Mouse (Mus musculus) spleen, postnatal 36 days (tissue): ENCODE measurements around the gene Eed.
A peak's percentile ranks its signal among the peaks of the same experiment; 100 is the strongest.

ENCODE experiments used
- DNase-seq, 2 experiments: peaks; one replicate each; pipeline ENCODE4 v3.0.0; 2022; ENCODE audit warnings: low spot score in 2 of 2, mixed read lengths in 1 of 2

The Eed gene

GRCm38 (mm10) chr7:89981557-89981956, 774 bp upstream of the Eed start:
- no peak for DNase-seq

DNA sequence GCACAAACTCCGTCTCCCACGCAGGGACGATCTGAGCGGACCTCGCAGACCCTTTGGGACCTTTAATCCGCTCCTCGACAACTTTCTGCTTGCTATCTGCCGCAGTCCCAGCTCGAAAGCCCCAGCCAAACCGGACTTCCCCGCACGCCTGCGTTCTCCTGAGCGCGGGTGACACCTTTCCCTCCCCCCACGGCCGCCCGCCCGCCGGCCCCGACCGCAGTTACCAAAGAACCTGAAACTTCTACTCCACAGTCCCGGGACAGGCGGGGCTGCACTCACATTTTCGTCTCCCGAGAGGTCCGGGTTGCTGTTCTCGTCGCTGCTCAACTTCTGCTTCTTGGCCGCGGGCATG, 674 bp downstream of the Eed start:
- no peak for DNase-seq

DNA sequence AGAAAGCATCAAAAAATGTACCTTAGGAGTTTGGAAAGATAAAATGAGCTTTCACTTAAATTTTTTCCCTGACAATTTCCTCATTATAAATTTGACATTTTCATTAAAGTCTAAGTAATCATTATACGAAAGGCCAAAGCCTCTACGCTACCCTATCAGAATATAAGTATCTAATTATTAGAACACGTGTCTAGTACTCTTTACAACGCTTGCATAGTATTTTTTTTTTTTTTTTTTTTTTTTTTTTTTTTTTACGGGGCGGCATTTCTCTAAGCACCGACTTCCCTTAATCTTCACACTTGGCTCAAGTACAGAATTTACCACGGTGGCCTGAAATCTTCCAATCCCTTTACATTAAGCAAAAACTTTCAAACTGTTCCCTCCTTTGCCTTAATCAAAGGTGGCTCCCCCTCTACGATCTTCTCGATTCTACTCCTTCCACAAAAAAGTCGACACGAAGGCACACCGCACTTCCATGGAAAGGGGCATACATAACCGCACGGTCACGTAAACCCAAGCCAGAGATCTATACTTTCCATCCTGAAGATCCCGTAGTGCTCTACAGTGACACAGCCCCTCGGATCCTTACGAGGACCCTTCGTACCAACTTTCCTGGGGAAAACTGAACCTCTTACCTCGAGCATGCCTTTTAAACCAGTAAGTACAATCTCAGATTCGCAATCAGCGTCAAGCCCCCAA, 1.2 kb downstream of the Eed start:
- peak in 1 of 2 experiments; percentile 16 for DNase-seq

- no peak for DNase-seq
These were observed 4.0 kb downstream of the Eed start for GRCm38 (mm10) chr7:89976796-89977195.

DNA sequence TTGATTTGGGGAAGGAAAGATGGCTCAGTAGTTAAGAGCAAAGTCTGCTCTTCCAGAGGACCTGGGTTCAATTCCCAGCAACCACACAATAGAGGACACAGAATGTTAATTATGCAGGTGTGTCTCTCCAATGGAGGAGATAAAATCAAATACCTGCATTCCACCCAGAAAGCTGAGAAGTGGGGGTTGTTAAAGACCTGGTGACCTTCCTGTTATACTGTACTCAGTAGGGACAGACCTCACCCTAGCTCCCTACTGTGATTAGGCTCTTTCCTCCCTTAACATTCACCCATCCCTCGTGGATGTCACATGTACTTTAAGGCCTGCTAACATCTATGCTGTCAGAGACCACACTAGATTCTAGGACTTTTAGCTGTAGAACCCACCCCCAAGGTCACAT, 5.2 kb downstream of the Eed start:
- no peak for DNase-seq

- DNase-seq, result no peak
These were observed 13.5 kb downstream of the Eed start for GRCm38 (mm10) chr7:89967235-89967634.

DNA sequence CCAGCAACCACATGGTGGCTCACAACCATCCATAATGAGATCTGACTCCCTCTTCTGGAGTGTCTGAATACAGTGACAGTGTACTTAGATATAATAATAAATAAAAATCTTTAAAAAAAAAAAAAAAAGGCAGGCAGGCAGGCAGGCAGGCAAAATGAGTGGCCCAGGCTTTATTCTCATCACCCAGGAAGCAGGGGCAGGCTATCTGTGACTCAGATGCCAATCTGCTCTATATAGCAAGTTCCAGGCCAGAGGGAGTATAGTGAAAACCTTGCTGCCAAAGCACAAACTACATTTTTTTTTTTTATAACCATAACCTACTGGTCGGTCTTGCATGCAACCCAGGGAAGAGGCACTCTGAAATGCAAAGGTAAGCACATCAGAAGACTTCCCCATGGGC, 14.0 kb downstream of the Eed start:
- no peak for DNase-seq

DNA sequence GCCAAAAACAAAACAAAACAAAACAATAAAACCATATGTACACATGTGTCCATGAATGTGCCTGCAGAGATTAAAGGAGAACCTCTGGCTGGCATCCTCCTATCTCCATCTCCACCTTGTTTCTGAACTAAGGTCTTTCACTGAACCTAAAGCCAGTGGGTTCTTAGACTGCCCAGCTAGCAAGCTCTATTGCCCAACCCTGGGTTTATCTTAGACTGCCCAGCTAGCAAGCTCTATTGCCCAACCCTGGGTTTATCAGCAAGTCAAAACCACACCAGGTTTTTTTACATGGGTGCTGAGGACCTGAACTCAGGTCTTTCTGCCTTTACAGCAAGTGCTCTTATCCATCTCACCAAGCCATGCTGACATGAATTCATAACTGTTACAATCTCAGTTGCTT, 17.6 kb downstream of the Eed start:
- no peak for DNase-seq

DNA sequence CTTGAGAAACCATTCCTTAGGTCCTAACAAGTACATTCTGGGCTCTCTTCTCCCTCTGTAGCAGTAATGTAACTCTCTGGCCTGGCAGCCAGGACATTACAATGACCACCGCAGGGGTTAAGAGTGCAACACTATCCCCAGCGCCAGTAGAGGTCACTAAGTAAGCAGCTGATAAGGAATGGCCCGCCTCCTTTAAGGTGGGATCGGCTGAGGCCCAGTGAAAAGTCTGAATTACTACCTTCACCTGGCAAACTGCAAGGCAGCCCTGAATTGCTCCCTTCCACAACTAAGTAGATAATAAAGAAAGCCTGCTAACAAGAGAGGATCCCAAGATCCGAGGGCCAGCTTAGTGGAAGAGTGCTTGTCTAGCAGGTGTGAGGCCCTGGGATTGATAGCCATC, 23.5 kb downstream of the Eed start:
- DNase-seq, result no peak

- no peak for DNase-seq
These were observed 26.5 kb downstream of the Eed start for GRCm38 (mm10) chr7:89954261-89954660.

- DNase-seq, result no peak
These were observed 31.4 kb downstream of the Eed start for GRCm38 (mm10) chr7:89949403-89949802.

DNA sequence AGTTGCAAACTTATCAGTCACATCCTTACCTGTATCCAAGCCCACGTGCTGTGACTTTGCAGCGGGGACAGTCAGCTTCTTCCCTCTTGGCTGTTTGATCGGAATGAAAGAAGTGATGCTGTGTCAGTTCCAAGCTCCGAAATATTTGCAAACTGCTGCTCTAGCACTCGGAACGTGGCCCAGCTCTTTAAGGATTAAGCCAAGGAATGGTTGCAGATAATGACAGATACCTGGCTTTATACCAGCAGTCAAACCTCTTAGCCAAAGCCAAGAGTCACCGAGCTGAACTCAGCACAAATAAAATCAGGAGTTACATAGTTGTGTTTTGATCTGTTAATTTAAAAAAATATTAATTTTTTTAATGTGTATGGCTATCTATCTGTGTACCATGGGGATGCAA, 32.8 kb downstream of the Eed start:
- no peak for DNase-seq

DNA sequence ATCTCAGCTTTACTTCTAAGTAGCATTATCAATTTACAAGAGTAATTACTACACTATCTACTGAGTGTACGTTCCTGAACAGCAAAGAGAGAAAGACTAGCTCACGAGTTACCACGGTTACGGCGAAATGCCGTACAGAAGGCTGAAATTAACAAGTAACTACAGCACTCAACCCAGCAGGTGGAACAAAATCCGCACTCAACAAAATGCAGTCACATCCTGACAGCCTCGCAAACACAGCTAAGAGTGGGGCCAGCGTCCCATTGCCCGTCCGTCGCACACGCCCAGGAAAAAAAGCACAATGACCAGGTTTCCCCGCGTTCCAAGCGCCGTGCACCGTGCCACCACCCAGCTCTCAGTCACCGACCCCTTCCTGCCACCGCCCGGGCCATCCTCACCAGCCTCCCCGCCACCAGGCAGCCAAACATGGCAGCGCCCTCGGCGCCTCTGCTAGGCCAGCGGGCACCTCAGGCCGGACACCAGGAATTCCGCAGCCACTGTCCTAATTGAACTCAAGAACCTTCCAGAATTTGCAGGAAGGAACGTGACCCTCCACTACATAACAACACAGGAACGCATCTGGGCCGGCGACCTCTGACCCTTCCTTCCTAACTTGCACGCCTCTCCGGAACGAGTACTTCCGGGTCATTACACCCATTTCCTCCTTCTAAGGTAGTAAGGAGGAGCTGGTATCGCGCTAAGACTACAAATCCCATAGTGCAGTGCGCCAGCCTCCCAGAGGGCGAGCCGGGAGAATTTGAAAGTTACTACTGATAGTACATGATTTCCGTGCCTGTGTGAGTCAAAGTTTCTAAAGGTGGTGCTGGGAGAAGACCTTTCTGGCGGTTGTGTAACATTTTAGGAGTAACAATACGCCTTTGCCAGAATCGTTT, 40.0 kb downstream of the Eed start, which contains the start of gene Hikeshi:
Gene Hikeshi (minus strand): TSS at position 634 of the 893 bp plus-strand sequence.
- DNase-seq, result peak; percentile 96 to 97

- DNase-seq, result no peak
These were observed 41.1 kb downstream of the Eed start for GRCm38 (mm10) chr7:89939497-89940353.

GRCm38 (mm10) chr7:89923441-89924180, 57.2 kb downstream of the Eed start:
- DNase-seq, result no peak

- DNase-seq, result no peak
These were observed 63.0 kb downstream of the Eed start for GRCm38 (mm10) chr7:89917776-89918175.

DNA sequence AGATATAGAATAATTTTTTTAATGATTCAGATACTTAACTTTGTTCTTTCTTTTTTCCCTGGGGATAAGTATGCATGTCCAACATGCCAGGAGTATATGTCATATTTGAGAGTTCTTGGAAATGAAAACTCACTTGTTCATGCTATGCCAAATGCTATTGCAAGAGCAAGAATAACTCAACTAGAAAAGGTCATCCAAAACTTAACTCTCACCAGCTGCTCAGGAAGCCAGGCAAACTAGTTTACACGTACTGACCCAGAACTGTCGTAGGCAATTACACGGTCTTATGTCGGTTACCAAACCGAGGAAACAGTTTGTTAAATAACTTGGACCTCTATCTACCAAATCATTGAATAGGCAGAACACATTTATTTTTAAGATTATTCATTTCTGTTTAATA, 64.1 kb downstream of the Eed start:
- no peak for DNase-seq

DNA sequence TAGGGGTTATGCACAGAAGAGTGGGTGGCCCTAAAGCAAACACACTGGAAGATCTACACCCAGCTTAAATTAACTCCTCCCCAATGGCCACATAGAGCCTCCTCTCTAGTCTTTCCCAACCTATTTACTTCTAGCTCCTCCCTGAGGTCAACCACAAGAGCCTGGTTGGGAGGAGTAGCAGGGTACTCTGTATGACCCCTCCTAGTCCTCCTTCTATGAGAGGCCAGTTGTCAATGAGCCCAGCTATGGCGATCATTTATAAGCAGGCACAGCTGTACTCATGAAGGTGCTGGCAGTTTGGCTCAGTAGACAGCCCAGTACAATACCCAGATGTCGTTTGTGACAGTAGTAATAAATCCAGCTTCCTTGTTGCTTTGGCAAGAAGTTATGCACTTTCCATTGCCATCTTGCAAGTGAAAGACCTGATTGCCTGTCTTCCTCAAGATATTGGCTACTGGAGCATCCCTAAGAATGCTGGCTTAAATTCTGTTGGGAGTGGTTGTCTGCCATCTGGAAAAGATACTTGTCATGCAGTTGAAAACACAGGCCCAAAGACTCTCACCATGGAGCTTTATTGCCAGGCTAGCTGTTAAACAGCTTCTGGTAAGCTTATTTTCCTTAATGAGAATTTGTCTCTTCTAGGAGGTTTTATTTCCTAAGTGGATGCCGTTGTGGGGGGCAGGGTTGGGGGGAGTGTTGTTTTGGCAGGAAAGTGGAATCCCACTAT, 67.2 kb downstream of the Eed start:
- DNase-seq, result no peak

DNA sequence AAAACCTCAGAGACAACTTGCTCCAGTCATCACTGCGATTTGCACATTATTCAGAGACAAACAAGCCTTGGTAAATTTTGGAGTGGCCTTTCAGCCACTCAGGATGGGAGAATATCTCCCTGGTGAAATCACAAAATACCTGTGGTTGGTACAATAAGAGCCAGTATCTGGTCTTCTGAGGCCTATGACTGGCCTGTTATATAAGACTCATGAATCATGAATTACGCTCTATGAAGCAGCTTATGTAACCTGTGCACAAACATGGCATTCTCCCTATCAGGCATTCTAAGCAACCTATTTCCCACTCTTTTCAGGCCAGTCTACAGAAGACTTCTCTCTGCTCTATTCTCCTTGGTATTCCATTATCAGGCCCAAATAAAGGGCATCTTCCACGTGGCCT, 68.4 kb downstream of the Eed start:
- DNase-seq, result no peak

DNA sequence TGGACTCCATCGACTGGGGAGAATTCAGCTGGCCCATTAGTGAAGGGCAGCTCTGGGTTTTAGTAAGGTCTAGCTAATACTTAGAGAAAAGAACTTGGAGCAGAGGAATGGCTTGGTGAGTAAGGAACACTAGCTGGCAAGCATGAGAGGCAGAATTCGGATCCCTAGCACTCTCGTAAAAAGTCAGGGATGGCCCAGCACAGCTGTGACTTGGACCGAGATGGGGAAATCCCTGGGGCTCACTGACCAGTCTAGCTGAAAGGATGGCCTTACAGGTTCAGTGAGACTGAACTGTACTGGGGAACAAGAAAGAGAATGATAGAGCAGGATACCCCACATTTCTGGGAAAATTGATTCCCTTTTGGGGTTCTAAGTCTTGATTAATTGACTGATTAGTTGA, 71.1 kb downstream of the Eed start:
- DNase-seq, result no peak
